Mouse (Mus musculus) cortical plate, adult 2 months (tissue): ENCODE measurements at regions not wholly inside any gene's neighbourhood (a gene's known extent, or its start where the extent isn't known, plus 50 kb on each side); places are given as distances from the start of the nearest gene placed in this dataset.

Experiments used
- CTCF ChIP-seq: fragments of 200-500 bp; IDR thresholded peaks from 2 replicates; pipeline ENCODE4 v1.5.1; 2011; ENCODE audit warnings: mild to moderate bottlenecking, control low read depth, low read length; ENCODE audit not compliant: insufficient read depth; ENCODE audit errors: extremely low read depth
- POLR2A ChIP-seq: fragments of 200-500 bp; IDR thresholded peaks from 2 replicates; pipeline ENCODE4 v1.6.1; 2011; ENCODE audit warnings: mild to moderate bottlenecking, low read length, control low read depth; ENCODE audit not compliant: insufficient read depth; ENCODE audit errors: extremely low read depth

- TF ChIP-seq CTCF: no peak
- no peak for TF ChIP-seq POLR2A
These were observed 173.4 kb downstream of the Tomm20 start for GRCm38 (mm10) chr8:126772194-126772593.
